Mouse (Mus musculus) embryonic facial prominence, embryonic 11.5 days (tissue): ENCODE data around the gene Prkci. TPM values are rescaled to one million over a fixed set of nuclear protein-coding genes. Genes with fewer than 3 reads are reported as not detected.

ENCODE experiments used
- ATAC-seq: fragments of 200-750 bp; cut with Nextera tagmentation; replicated peaks from 2 replicates; pipeline ENCODE4 v1.8.0; 2017; ENCODE audit warnings: low read depth; ENCODE audit not compliant: insufficient number of reproducible peaks, low FRiP score, low TSS enrichment
- DNase-seq: peaks from one replicate; pipeline ENCODE4 v3.0.0-alpha.2; 2015; ENCODE audit warnings: low spot score
- H3K27ac ChIP-seq: fragments of 300-500 bp; sonication (generic); replicated peaks from 2 replicates; pipeline ENCODE4 v1.5.1; 2014; ENCODE audit warnings: mild to moderate bottlenecking, low read depth, low read length, control low read depth
- H3K27me3 ChIP-seq: fragments of 300-500 bp; sonication (generic); 2 replicates; pipeline ENCODE4 v1.6.1; 2014; ENCODE audit warnings: mild to moderate bottlenecking, low read length, moderate library complexity, mixed read lengths; ENCODE audit not compliant: control insufficient read depth, insufficient read depth
- H3K36me3 ChIP-seq: fragments of 300-500 bp; sonication (generic); replicated peaks from 2 replicates; pipeline ENCODE4 v1.6.1; 2014; ENCODE audit warnings: low read depth, mild to moderate bottlenecking, low read length, moderate library complexity, mixed read lengths; ENCODE audit not compliant: control insufficient read depth, insufficient read depth
- H3K4me1 ChIP-seq: fragments of 300-500 bp; sonication (generic); 2 replicates; pipeline ENCODE4 v1.6.1; 2014; ENCODE audit warnings: low read length, mixed read lengths; ENCODE audit not compliant: control insufficient read depth, insufficient read depth
- H3K4me2 ChIP-seq: fragments of 300-500 bp; sonication (generic); 2 replicates; pipeline ENCODE4 v1.6.1; 2014; ENCODE audit warnings: low read depth, mild to moderate bottlenecking, control low read depth, low read length, moderate library complexity
- H3K4me3 ChIP-seq: fragments of 300-500 bp; sonication (generic); 2 replicates; pipeline ENCODE4 v1.5.1; 2014; ENCODE audit warnings: low read depth, low read length, control low read depth
- H3K9ac ChIP-seq: fragments of 300-500 bp; sonication (generic); replicated peaks from 2 replicates; pipeline ENCODE4 v1.6.1; 2014; ENCODE audit warnings: mild to moderate bottlenecking, control low read depth, low read length
- H3K9me3 ChIP-seq: fragments of 300-500 bp; sonication (generic); replicated peaks from 2 replicates; pipeline ENCODE4 v1.6.1; 2016; ENCODE audit warnings: mild to moderate bottlenecking, low read length, inconsistent platforms, mixed read lengths; ENCODE audit not compliant: control insufficient read depth
- WGBS: fragments of 180-500 bp; shearing (Covaris S2); extraction: QIAGEN DNeasy Blood & Tissue Kit; methylation state at CpG from one replicate; pipeline ENCODE4 v1.1.7; 2014; 5-methylcytosine and 5-hydroxymethylcytosine counted together
- polyA plus RNA-seq: library from polyadenylated mRNA; unstranded; fragments of >200 nt; fragmentation: Nextera tagmentation; extraction: Ambion mirVana; gene quantifications from 2 replicates; pipeline ENCODE4 v1.2.1, GENCODE M21; 2014

Prkci gene
- polyA plus RNA-seq, 1 experiment from 2014 or later, result 57.1 TPM

- H3K27ac ChIP-seq, result no peak overlapping the region
- DNase-seq (no peak), ATAC-seq (no peak)
- H3K9ac ChIP-seq, result no peak overlapping the region
- H3K9me3 ChIP-seq, result no peaks in the 10 kb centered on the region
- H3K4me1 ChIP-seq, result no peaks in the 10 kb centered on the region
- H3K4me2 ChIP-seq, result no peak overlapping the region
- H3K4me3 ChIP-seq, result no peak overlapping the region
- 67% methylated on average over 8 of the region's 8 CpGs for WGBS
- no peaks in the 10 kb centered on the region for H3K36me3 ChIP-seq
- H3K27me3 ChIP-seq, result no peaks in the 10 kb centered on the region
Observed at GRCm38 (mm10) chr3:30982924-30983536, 12.5 kb upstream of the Prkci start.

- Histone ChIP-seq H3K4me1 (no peaks in the 10 kb centered on the region), H3K27me3 (no peaks in the 10 kb centered on the region), H3K27ac (no peak overlapping the region), H3K36me3 (no peaks in the 10 kb centered on the region), H3K4me2 (no peak overlapping the region), H3K9me3 (no peaks in the 10 kb centered on the region), H3K4me3 (no peak overlapping the region), H3K9ac (no peak overlapping the region)
- WGBS, result 91% methylated on average over 9 of the region's 9 CpGs
- no peak for ATAC-seq
- no peak for DNase-seq
Observed at GRCm38 (mm10) chr3:30987396-30988318, 7.9 kb upstream of the Prkci start.

- WGBS, result 83% methylated on average over 7 of the region's 7 CpGs
- Histone ChIP-seq H3K9me3 (no peaks in the 10 kb centered on the region), H3K27ac (no peak overlapping the region), H3K4me2 (no peak overlapping the region), H3K36me3 (no peaks in the 10 kb centered on the region), H3K27me3 (no peaks in the 10 kb centered on the region), H3K4me1 (no peaks in the 10 kb centered on the region), H3K4me3 (no peak overlapping the region), H3K9ac (no peak overlapping the region)
- DNase-seq (no peak), ATAC-seq (no peak)
Observed at GRCm38 (mm10) chr3:30992161-30992560, 3.4 kb upstream of the Prkci start.

- Histone ChIP-seq H3K4me1 (no peaks in the 10 kb centered on the region), H3K4me2 (no peak overlapping the region), H3K9ac (no peak overlapping the region), H3K9me3 (no peaks in the 10 kb centered on the region), H3K27me3 (no peaks in the 10 kb centered on the region), H3K4me3 (no peak overlapping the region), H3K27ac (no peak overlapping the region), H3K36me3 (no peaks in the 10 kb centered on the region)
- DNase-seq, result no peak
- ATAC-seq, result no peak
Observed at GRCm38 (mm10) chr3:30993066-30993573, 2.4 kb upstream of the Prkci start.

- H3K4me1 ChIP-seq, result no peaks in the 10 kb centered on the region
- peak overlapping the region; percentile 25; the same call in 1 of the 2 replicates for H3K4me3 ChIP-seq
- peak overlapping the region; percentile 36 for H3K4me2 ChIP-seq
- no peaks in the 10 kb centered on the region for H3K27me3 ChIP-seq
- H3K9me3 ChIP-seq, result no peaks in the 10 kb centered on the region
- DNase-seq (no peak), ATAC-seq (no peak)
- H3K9ac ChIP-seq, result 0 out of 2 replicates have a peak overlapping the region, but pooled peaks have one; percentile 14
- H3K27ac ChIP-seq, result no peak overlapping the region
- WGBS, result 24% methylated on average over 6 of the region's 6 CpGs
- no peaks in the 10 kb centered on the region for H3K36me3 ChIP-seq
Observed at GRCm38 (mm10) chr3:30994859-30995258, 688 bp upstream of the Prkci start.

- 1% methylated on average over 48 of the region's 49 CpGs for WGBS
- Histone ChIP-seq H3K27ac (peak overlapping the region; percentile 47), H3K4me2 (peak overlapping the region; percentile 66), H3K4me3 (peak overlapping the region; percentile 86), H3K9me3 (no peaks in the 10 kb centered on the region), H3K4me1 (no peaks in the 10 kb centered on the region), H3K27me3 (no peaks in the 10 kb centered on the region), H3K9ac (peak overlapping the region; percentile 87), H3K36me3 (no peaks in the 10 kb centered on the region)
- ATAC-seq (peak; percentile 77; the same call in 1 of the 2 replicates), DNase-seq (peak; percentile 56)
Observed at GRCm38 (mm10) chr3:30995899-30996687, 546 bp downstream of the Prkci start.

- WGBS, result 1% methylated on average over 4 of the region's 4 CpGs
- no peaks in the 10 kb centered on the region for H3K36me3 ChIP-seq
- no peaks in the 10 kb centered on the region for H3K9me3 ChIP-seq
- 0 out of 2 replicates have a peak overlapping the region, but pooled peaks have one; percentile 37 for H3K9ac ChIP-seq
- no peak overlapping the region for H3K27ac ChIP-seq
- peak; percentile 28 for DNase-seq
- H3K27me3 ChIP-seq, result no peaks in the 10 kb centered on the region
- no peak for ATAC-seq
- peak overlapping the region; percentile 66 for H3K4me2 ChIP-seq
- peak overlapping the region; percentile 86 for H3K4me3 ChIP-seq
- H3K4me1 ChIP-seq, result no peaks in the 10 kb centered on the region
Observed at GRCm38 (mm10) chr3:30996688-30997014, 1.1 kb downstream of the Prkci start.
